Mouse (Mus musculus): Measurements from ENCODE around the gene Chml. TPM values are rescaled to one million over a fixed set of nuclear protein-coding genes. Genes with fewer than 3 reads are reported as not detected.

Gene Chml
- total RNA-seq, 2 experiments from 2014 or later: 1.3 to 10.1 TPM

GRCm38 (mm10) chr1:175668666-175669405 is 23.9 kb downstream of the Chml start:
- no peak for ATAC-seq (replicated peaks; ENCODE audit: low FRiP score, poor library complexity, severe bottlenecking)

- no peak for ATAC-seq (replicated peaks; ENCODE audit: low FRiP score, poor library complexity, severe bottlenecking)
Measured at GRCm38 (mm10) chr1:175659900-175660299, 32.8 kb downstream of the Chml start.

GRCm38 (mm10) chr1:175648615-175649014 is 44.1 kb downstream of the Chml start:
- ATAC-seq (replicated peaks; ENCODE audit: low FRiP score, poor library complexity, severe bottlenecking): no peak

GRCm38 (mm10) chr1:175646952-175647351 is 45.7 kb downstream of the Chml start:
- ATAC-seq (replicated peaks; ENCODE audit: low FRiP score, poor library complexity, severe bottlenecking): no peak

GRCm38 (mm10) chr1:175643496-175644265 is 49.0 kb downstream of the Chml start:
- ATAC-seq (replicated peaks; ENCODE audit: low FRiP score, poor library complexity, severe bottlenecking): no peak

GRCm38 (mm10) chr1:175640435-175641150 is 52.1 kb downstream of the Chml start:
- ATAC-seq (replicated peaks; ENCODE audit: low FRiP score, poor library complexity, severe bottlenecking): no peak

- no peak for ATAC-seq (replicated peaks; ENCODE audit: low FRiP score, poor library complexity, severe bottlenecking)
Measured at GRCm38 (mm10) chr1:175639072-175639471, 53.6 kb downstream of the Chml start.

GRCm38 (mm10) chr1:175637677-175638076 is 55.0 kb downstream of the Chml start:
- ATAC-seq (replicated peaks; ENCODE audit: low FRiP score, poor library complexity, severe bottlenecking): no peak

- no peak for ATAC-seq (replicated peaks; ENCODE audit: low FRiP score, poor library complexity, severe bottlenecking)
Measured at GRCm38 (mm10) chr1:175632470-175632869, 60.2 kb downstream of the Chml start.

Other genes with a start within 250 kb of the Chml start
- not detected in 2 replicates for gene Rgs7, start 200.4 kb downstream of the Chml start, total RNA-seq (2015; ENCODE audit: low replicate concordance)
- 1.4 TPM in 1 of 2 replicates, not detected in the other for gene Rgs7, start 200.4 kb downstream of the Chml start, total RNA-seq (2017; ENCODE audit: low replicate concordance)
- 2.5 TPM in 1 of 2 replicates, not detected in the other for gene Kmo, start 72.5 kb downstream of the Chml start, total RNA-seq (2015; ENCODE audit: low replicate concordance)
- gene Kmo, start 72.5 kb downstream of the Chml start, total RNA-seq (2017; ENCODE audit: low replicate concordance): 3.8 and 4.0 TPM in 2 replicates
- gene Fh1, start 67.3 kb downstream of the Chml start, total RNA-seq (2015; ENCODE audit: low replicate concordance): 29.3 and 41.4 TPM in 2 replicates
- 15.9 and 30.9 TPM in 2 replicates for gene Fh1, start 67.3 kb downstream of the Chml start, total RNA-seq (2017; ENCODE audit: low replicate concordance)
- gene Opn3, start 125 bp downstream of the Chml start, total RNA-seq (2015; ENCODE audit: low replicate concordance): 1.8 TPM in 1 of 2 replicates, not detected in the other
- not detected in 2 replicates for gene Opn3, start 125 bp downstream of the Chml start, total RNA-seq (2017; ENCODE audit: low replicate concordance)
- not detected in 2 replicates for gene Wdr64, start 5.7 kb upstream of the Chml start, total RNA-seq (2015; ENCODE audit: low replicate concordance)
- not detected in 2 replicates for gene Wdr64, start 5.7 kb upstream of the Chml start, total RNA-seq (2017; ENCODE audit: low replicate concordance)
- 23.8 and 46.9 TPM in 2 replicates for gene Exo1, start 187.7 kb upstream of the Chml start, total RNA-seq (2015; ENCODE audit: low replicate concordance)
- 27.1 and 48.0 TPM in 2 replicates for gene Exo1, start 187.7 kb upstream of the Chml start, total RNA-seq (2017; ENCODE audit: low replicate concordance)
- not detected in 2 replicates for gene Gm38100, start 227.4 kb upstream of the Chml start, total RNA-seq (2015; ENCODE audit: low replicate concordance)
- not detected in 2 replicates for gene Gm38100, start 227.4 kb upstream of the Chml start, total RNA-seq (2017; ENCODE audit: low replicate concordance)

Measured in erythroid progenitor cell, adult 5-6 weeks (primary cell).